Mouse (Mus musculus): ENCODE results near the gene Ppm1b.

DNA sequence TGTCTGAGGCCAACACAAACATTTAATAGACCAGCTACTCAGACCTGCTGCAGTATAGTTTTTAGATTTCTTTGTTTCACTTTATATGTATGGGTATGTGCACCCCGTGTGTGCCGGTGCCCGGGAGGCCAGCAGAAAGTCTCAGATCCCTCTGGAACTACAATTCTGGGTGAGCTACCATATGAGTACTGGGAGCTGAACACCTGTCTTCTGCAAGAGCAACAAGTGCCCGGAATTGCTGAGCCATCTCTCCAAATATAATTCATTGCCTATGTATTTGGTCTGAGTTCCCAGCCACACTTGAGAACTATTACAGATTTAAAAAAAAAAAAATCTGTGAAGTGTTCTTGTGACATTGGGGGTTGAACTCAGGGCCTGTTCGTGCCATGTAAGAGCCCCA lies 19.7 kb upstream of the Ppm1b start:
- no peak for TF ChIP-seq CTCF (IDR thresholded peaks at IDR 0.05; ENCODE audit: low read depth, low read length)
- no peak for TF ChIP-seq POLR2A (IDR thresholded peaks at IDR 0.05; ENCODE audit: extremely low read depth, insufficient read depth, low read length)

Measured in liver, adult 2 months (tissue).